Mouse (Mus musculus) stomach, postnatal 0 days (tissue): ENCODE results near the gene Calb2. TPM values are rescaled to one million over a fixed set of nuclear protein-coding genes. Genes with fewer than 3 reads are reported as not detected.

Source experiments
- ATAC-seq: fragments of 200-750 bp; cut with Nextera tagmentation; 2 replicates; pipeline ENCODE4 v1.8.0; 2017; ENCODE audit not compliant: low FRiP score, low TSS enrichment
- DNase-seq: peaks from one replicate; pipeline ENCODE4 v3.0.0-alpha.2; 2016; ENCODE audit warnings: low spot score
- H3K27ac ChIP-seq: fragments of 300-500 bp; sonication (generic); replicated peaks from 2 replicates; pipeline ENCODE4 v1.5.1; 2014; ENCODE audit warnings: mild to moderate bottlenecking, control low read depth
- H3K27me3 ChIP-seq: fragments of 300-500 bp; sonication (generic); 2 replicates; pipeline ENCODE4 v1.6.1; 2014; ENCODE audit warnings: low read length; ENCODE audit not compliant: control insufficient read depth, insufficient read depth
- H3K36me3 ChIP-seq: fragments of 300-500 bp; sonication (generic); 2 replicates; pipeline ENCODE4 v1.6.1; 2014; ENCODE audit warnings: low read length, mixed read lengths; ENCODE audit not compliant: control insufficient read depth, insufficient read depth
- H3K4me1 ChIP-seq: fragments of 300-500 bp; sonication (generic); replicated peaks from 2 replicates; pipeline ENCODE4 v1.6.1; 2014; ENCODE audit warnings: antibody characterized with exemption; ENCODE audit not compliant: control insufficient read depth, insufficient read depth
- H3K4me2 ChIP-seq: fragments of 300-500 bp; sonication (generic); replicated peaks from 2 replicates; pipeline ENCODE4 v1.6.1; 2014; ENCODE audit warnings: low read depth, mild to moderate bottlenecking, control low read depth, moderate library complexity
- H3K4me3 ChIP-seq: fragments of 300-500 bp; sonication (generic); 2 replicates; pipeline ENCODE4 v1.5.1; 2014; ENCODE audit warnings: low read depth, low read length, control low read depth
- H3K9ac ChIP-seq: fragments of 300-500 bp; sonication (generic); 2 replicates; pipeline ENCODE4 v1.6.1; 2014; ENCODE audit warnings: mild to moderate bottlenecking, low read length, control low read depth, mixed read lengths
- H3K9me3 ChIP-seq: fragments of 300-500 bp; sonication (generic); 2 replicates; pipeline ENCODE4 v1.6.1; 2016; ENCODE audit warnings: low read length; ENCODE audit not compliant: control insufficient read depth
- CTCF ChIP-seq: IDR thresholded peaks from 2 replicates; pipeline ENCODE4 v1.5.1; 2016; ENCODE audit warnings: antibody characterized with exemption, low read depth, mild to moderate bottlenecking, moderate library complexity
- EP300 ChIP-seq: optimal IDR thresholded peaks from 2 replicates; pipeline ENCODE3; 2016; ENCODE audit warnings: antibody characterized with exemption
- WGBS: fragments of 180-500 bp; shearing (Covaris S2); extraction: QIAGEN DNeasy Blood & Tissue Kit; methylation state at CpG from one replicate; pipeline ENCODE4 v1.1.7; 2014; 5-methylcytosine and 5-hydroxymethylcytosine counted together
- polyA plus RNA-seq: library from polyadenylated mRNA; unstranded; fragments of >200 nt; fragmentation: Nextera tagmentation; extraction: Ambion mirVana; gene quantifications from 2 replicates; pipeline ENCODE4 v1.2.1, GENCODE M21; 2015

The Calb2 gene
- polyA plus RNA-seq, 1 experiment from 2014 or later: 0.17 TPM

- Histone ChIP-seq H3K9me3 (no peaks in the 10 kb centered on the region), H3K4me2 (no peak overlapping the region), H3K4me1 (no peaks in the 10 kb centered on the region), H3K9ac (no peak overlapping the region), H3K4me3 (no peak overlapping the region), H3K36me3 (no peaks in the 10 kb centered on the region), H3K27ac (no peak overlapping the region), H3K27me3 (no peaks in the 10 kb centered on the region)
- 0 out of 2 replicates have a peak, but pooled peaks have one; percentile 5 for TF ChIP-seq CTCF
- TF ChIP-seq EP300: no peak
- ATAC-seq: no peak
- WGBS: 0% methylated on average over 5 of the region's 5 CpGs
- DNase-seq: peak; percentile 67
These were observed 28.7 kb upstream of the Calb2 start for GRCm38 (mm10) chr8:110196678-110197077.

- no peak overlapping the region for H3K4me3 ChIP-seq
- no peak overlapping the region for H3K27ac ChIP-seq
- no peaks in the 10 kb centered on the region for H3K4me1 ChIP-seq
- no peaks in the 10 kb centered on the region for H3K27me3 ChIP-seq
- TF ChIP-seq CTCF: no peak
- TF ChIP-seq EP300: no peak
- H3K9me3 ChIP-seq: no peaks in the 10 kb centered on the region
- ATAC-seq (no peak), DNase-seq (no peak)
- H3K36me3 ChIP-seq: no peaks in the 10 kb centered on the region
- no peak overlapping the region for H3K4me2 ChIP-seq
- WGBS: 18% methylated on average over 8 of the region's 8 CpGs
- H3K9ac ChIP-seq: no peak overlapping the region
These were observed 21.1 kb upstream of the Calb2 start for GRCm38 (mm10) chr8:110188961-110189750.

DNA sequence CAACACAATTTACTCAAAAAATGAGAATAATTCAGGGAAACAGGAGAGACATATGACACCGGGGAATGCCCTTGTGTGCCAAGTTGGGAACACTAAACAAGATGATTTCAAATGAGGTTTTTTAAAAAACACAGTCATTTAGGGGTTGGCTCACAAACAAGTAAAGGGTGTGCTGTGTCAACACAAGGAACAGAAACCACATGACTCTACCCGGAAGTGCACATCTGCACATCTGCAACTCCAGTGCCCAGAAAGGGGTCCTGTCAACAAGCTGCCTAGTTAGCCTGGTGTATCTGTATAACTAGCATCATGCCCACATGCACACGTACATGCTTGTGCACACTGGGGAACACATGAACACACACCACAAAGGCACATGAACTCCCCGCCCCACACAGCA, 17.5 kb upstream of the Calb2 start:
- ATAC-seq: no peak
- DNase-seq: no peak
- H3K36me3 ChIP-seq: no peaks in the 10 kb centered on the region
- H3K27me3 ChIP-seq: no peaks in the 10 kb centered on the region
- H3K27ac ChIP-seq: no peak overlapping the region
- 79% methylated on average over 4 of the region's 4 CpGs for WGBS
- H3K4me1 ChIP-seq: no peaks in the 10 kb centered on the region
- no peak overlapping the region for H3K9ac ChIP-seq
- no peak overlapping the region for H3K4me2 ChIP-seq
- TF ChIP-seq EP300 (no peak), CTCF (no peak)
- H3K9me3 ChIP-seq: no peaks in the 10 kb centered on the region
- no peak overlapping the region for H3K4me3 ChIP-seq

- Histone ChIP-seq H3K9me3 (no peaks in the 10 kb centered on the region), H3K4me2 (no peak overlapping the region), H3K4me3 (no peak overlapping the region), H3K27ac (no peak overlapping the region), H3K4me1 (no peaks in the 10 kb centered on the region), H3K27me3 (no peaks in the 10 kb centered on the region), H3K36me3 (no peaks in the 10 kb centered on the region), H3K9ac (no peak overlapping the region)
- no peak for TF ChIP-seq EP300
- no peak for TF ChIP-seq CTCF
- 24% methylated on average over 11 of the region's 11 CpGs for WGBS
- peak; percentile 21 for DNase-seq
- no peak for ATAC-seq
These were observed 15.7 kb upstream of the Calb2 start for GRCm38 (mm10) chr8:110183748-110184147.

DNA sequence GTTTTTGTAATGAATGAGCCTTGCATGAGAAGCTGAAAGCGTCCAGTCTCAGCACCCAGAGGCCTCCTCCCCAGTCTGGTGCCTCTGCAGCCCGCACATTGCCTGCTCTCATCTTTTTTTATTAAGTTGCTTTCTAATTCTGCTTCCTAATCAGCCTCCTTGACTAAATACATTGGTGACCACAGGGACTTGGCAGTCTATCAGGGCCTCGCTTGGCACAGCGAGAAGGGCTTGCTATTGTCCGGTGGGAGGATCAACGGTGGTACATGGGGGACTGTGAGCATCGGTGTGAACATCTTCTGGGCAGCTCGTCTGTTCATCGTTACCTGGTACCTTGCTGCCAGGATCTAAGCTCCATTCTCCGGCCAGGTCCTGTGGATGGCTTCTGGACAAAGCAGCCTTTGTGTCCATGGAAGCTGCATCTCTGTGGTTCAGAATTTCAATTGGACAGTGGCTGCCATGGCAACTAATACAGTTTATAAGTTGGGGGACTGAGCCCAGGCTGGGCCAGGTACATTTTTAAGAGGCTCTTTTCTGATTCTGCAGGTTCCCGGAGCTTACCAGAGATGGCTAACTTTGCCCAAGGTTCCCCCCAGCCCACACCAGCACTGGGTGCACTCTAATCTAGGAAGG, 14.8 kb upstream of the Calb2 start:
- Histone ChIP-seq H3K4me3 (no peak overlapping the region), H3K9me3 (no peaks in the 10 kb centered on the region), H3K9ac (no peak overlapping the region), H3K27me3 (no peaks in the 10 kb centered on the region), H3K4me1 (no peaks in the 10 kb centered on the region), H3K36me3 (no peaks in the 10 kb centered on the region), H3K27ac (no peak overlapping the region), H3K4me2 (no peak overlapping the region)
- ATAC-seq (no peak), DNase-seq (no peak)
- no peak for TF ChIP-seq EP300
- TF ChIP-seq CTCF: no peak
- 85% methylated on average over 11 of the region's 11 CpGs for whole genome bisulfite sequencing
